Mouse (Mus musculus) spleen, adult 2 months (tissue): ENCODE data around the gene Zbtb26.

ENCODE experiments used
- CTCF ChIP-seq: fragments of 200-500 bp; IDR thresholded peaks from 2 replicates; pipeline ENCODE4 v1.5.1; 2011; ENCODE audit warnings: mild to moderate bottlenecking, inconsistent platforms; ENCODE audit not compliant: insufficient read depth, insufficient read length, insufficient replicate concordance; ENCODE audit errors: extremely low read depth
- POLR2A ChIP-seq: fragments of 200-500 bp; IDR thresholded peaks from 2 replicates; pipeline ENCODE4 v1.6.1; 2011; ENCODE audit warnings: low read depth, low read length, inconsistent platforms

- TF ChIP-seq CTCF: no peak
- no peak for TF ChIP-seq POLR2A
Measured at GRCm38 (mm10) chr2:37486408-37486807, 43.5 kb upstream of the Zbtb26 start.
